Mouse (Mus musculus) limb, embryonic 10.5 days (tissue): ENCODE data around the gene Ctnnbip1. TPM values are rescaled to one million over a fixed set of nuclear protein-coding genes. Genes with fewer than 3 reads are reported as not detected.

Experiments
- DNase-seq: peaks from one replicate; pipeline ENCODE4 v3.0.0-alpha.2; 2017; ENCODE audit warnings: low spot score
- H3K27ac ChIP-seq: fragments of 300-500 bp; sonication (generic); 2 replicates; pipeline ENCODE4 v1.5.1; 2016; ENCODE audit warnings: mild to moderate bottlenecking
- H3K27me3 ChIP-seq: fragments of 300-500 bp; sonication (generic); 2 replicates; pipeline ENCODE4 v1.6.1; 2016; ENCODE audit warnings: low read depth, mild to moderate bottlenecking; ENCODE audit not compliant: poor library complexity, severe bottlenecking
- H3K36me3 ChIP-seq: fragments of 300-500 bp; sonication (generic); 2 replicates; pipeline ENCODE4 v1.6.1; 2016; ENCODE audit warnings: mild to moderate bottlenecking, moderate library complexity
- H3K4me1 ChIP-seq: fragments of 300-500 bp; sonication (generic); 2 replicates; pipeline ENCODE4 v1.6.1; 2016
- H3K4me3 ChIP-seq: fragments of 300-500 bp; sonication (generic); 2 replicates; pipeline ENCODE4 v1.5.1; 2016; ENCODE audit warnings: mild to moderate bottlenecking, moderate library complexity
- H3K9me3 ChIP-seq: fragments of 300-500 bp; sonication (generic); replicated peaks from 2 replicates; pipeline ENCODE4 v1.6.1; 2016; ENCODE audit warnings: mild to moderate bottlenecking
- WGBS: fragments of 180-500 bp; shearing (Covaris S2); methylation state at CpG from one replicate; pipeline ENCODE4 v1.1.7; 2016; 5-methylcytosine and 5-hydroxymethylcytosine counted together
- polyA plus RNA-seq: library from polyadenylated mRNA; unstranded; fragments of >200 nt; fragmentation: Nextera tagmentation; extraction: Ambion mirVana; gene quantifications from 2 replicates; pipeline ENCODE4 v1.2.1, GENCODE M21; 2016

Ctnnbip1 gene
- 67.1 and 78.4 TPM in 2 replicates for polyA plus RNA-seq

DNA sequence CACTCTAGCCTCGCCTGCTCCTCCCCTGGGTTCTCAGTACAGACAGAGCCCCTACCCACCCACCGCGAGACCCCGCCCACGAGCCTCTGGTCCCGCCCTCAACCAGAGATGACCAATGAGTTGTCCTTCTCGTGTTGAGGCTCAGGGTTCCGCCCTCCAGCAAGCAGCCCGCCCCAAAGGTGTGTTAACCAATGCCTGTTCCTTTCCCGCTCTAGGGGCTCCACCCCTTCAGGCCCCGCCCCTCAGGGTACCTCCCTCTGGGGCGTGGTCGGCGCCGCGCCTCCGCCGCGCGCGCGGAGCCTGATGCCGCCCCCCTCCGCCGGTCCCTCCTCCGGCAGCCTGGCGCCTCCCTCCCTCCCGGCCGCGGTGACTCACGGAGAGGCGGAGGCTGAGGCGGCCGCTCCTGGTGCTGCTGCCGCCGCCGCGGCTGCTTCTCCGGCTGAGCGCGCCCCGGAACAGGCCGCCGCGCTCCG lies at the start of gene Ctnnbip1:
TSS of gene Ctnnbip1 (plus strand) at position 369 of the 473 bp plus-strand sequence.
- Histone ChIP-seq H3K4me3 (peak within 1 kb of the TSS; percentile 92), H3K4me1 (peaks cover 45% of the 10 kb centered on the region), H3K27ac (peak within 1 kb of the TSS; percentile 92), H3K36me3 (0 out of 2 replicates have a peak, but pooled peaks cover 13% of the 10 kb centered on the region), H3K9me3 (no peaks in the 10 kb centered on the region), H3K27me3 (no peaks in the 10 kb centered on the region)
- WGBS, result under 1% methylated on average over 46 of the region's 46 CpGs
- peak; percentile 97 for DNase-seq

DNA sequence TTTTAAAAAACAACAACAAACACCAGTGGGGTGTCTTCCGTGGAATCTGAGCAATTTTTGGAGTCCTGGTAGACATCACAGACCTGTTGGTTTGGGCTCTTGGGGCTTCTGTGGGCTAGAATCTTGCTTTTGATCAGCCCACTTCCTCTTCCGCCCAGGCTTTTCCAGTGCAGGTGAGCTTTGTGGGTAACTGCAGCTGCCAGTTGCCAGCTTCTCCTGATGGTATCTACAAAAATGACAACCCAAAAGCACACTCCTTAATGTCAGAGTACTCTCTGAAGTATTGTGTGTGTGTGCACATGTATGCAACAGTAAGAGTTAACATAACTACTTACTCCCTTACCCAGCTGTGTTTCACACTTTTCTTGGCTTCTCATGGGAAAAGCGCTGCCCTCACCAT lies 48.5 kb upstream of the Ctnnbip1 start:
- Histone ChIP-seq H3K27me3 (no peaks in the 10 kb centered on the region), H3K27ac (no peak overlapping the region), H3K4me3 (no peak overlapping the region), H3K36me3 (peaks cover 64% of the 10 kb centered on the region), H3K9me3 (no peaks in the 10 kb centered on the region), H3K4me1 (no peaks in the 10 kb centered on the region)
- no peak for DNase-seq
- WGBS, result 94% methylated on average over 3 of the region's 3 CpGs

DNA sequence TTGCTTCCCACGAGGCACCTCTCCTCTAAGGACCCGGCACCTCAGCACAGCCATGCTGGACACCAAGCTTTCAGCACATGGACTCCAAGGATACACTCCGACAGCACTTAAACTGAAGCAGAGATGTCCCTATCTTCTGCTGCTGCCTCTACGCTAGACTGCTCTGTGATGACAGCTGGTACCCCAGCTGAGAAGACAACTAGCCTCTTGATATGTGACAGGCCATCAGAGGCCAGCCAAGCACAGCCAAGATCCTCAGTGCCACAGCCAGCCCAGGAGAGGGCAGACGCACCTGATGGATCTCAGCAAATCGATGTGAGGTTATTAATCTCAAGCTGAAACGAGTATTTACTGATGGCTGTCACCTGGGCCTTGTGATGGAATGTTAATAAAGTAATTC lies 42.9 kb upstream of the Ctnnbip1 start:
- 84% methylated on average over 7 of the region's 7 CpGs for WGBS
- H3K36me3 ChIP-seq, result peaks cover 41% of the 10 kb centered on the region
- H3K27ac ChIP-seq, result no peak overlapping the region
- no peak for DNase-seq
- no peak overlapping the region for H3K4me3 ChIP-seq
- no peaks in the 10 kb centered on the region for H3K27me3 ChIP-seq
- H3K4me1 ChIP-seq, result no peaks in the 10 kb centered on the region
- H3K9me3 ChIP-seq, result no peaks in the 10 kb centered on the region

DNA sequence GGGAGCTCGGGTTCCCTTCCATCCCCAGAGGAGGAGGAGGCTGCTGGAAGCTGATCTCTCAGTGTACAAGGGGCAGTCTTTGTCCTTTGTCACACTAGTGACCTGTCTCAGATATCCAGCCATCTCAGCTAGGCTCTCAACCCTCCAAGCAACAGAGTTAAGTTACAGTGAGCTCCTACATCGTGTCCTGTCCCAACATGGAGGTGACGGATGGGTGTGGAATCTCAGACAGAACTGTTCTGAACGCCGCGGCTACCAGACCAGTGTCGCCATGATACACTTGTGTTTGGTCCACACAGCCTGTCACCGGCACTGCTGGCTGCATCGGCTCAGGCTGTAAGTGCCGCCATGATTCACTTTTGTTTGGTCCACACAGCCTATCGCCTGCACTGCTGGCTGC lies 41.0 kb upstream of the Ctnnbip1 start, which contains the start of gene Tmem274:
TSS of gene Tmem274 (plus strand) at position 301 of the 400 bp plus-strand sequence.
- no peak within 1 kb of the TSS for H3K4me3 ChIP-seq
- DNase-seq, result no peak
- no peaks in the 10 kb centered on the region for H3K9me3 ChIP-seq
- peaks cover 30% of the 10 kb centered on the region for H3K36me3 ChIP-seq
- no peak within 1 kb of the TSS for H3K27ac ChIP-seq
- no peaks in the 10 kb centered on the region for H3K4me1 ChIP-seq
- no peaks in the 10 kb centered on the region for H3K27me3 ChIP-seq
- 84% methylated on average over 11 of the region's 11 CpGs for WGBS

DNA sequence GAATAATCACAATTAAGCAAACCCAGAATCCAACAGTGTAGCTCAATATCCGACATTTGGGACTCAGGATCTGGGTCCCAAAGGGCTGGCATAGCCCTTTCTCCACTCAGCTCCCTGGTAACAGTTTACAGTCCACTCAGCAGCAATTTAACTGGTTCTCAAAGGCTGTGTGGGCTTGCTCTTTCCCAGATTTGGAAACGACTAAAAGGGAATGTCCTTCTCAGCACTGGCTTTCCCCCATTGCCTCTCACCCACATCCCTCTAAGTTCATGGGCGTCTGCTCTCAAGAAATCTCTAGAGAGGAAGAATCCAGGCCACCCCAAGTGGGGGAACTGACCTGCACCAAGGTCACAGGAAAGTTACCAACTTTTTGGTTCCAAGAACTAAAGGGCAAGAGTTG lies 33.5 kb upstream of the Ctnnbip1 start:
- no peaks in the 10 kb centered on the region for H3K9me3 ChIP-seq
- H3K27me3 ChIP-seq, result no peaks in the 10 kb centered on the region
- peaks cover 29% of the 10 kb centered on the region for H3K36me3 ChIP-seq
- no peak for DNase-seq
- H3K27ac ChIP-seq, result peak overlapping the region; percentile 88
- H3K4me3 ChIP-seq, result peak overlapping the region; percentile 72
- peaks cover 20% of the 10 kb centered on the region for H3K4me1 ChIP-seq
- WGBS, result 58% methylated on average over 3 of the region's 3 CpGs

GRCm38 (mm10) chr4:149485053-149485824 lies 32.8 kb upstream of the Ctnnbip1 start, which contains the start of the genes Nmnat1 and Lzic:
TSS of gene Nmnat1 (minus strand) at chr4:149485202.
TSS of gene Lzic (plus strand) at chr4:149485229.
- Histone ChIP-seq H3K27ac (peak within 1 kb of the TSS; percentile 88), H3K27me3 (no peaks in the 10 kb centered on the region)
- whole genome bisulfite sequencing, result under 1% methylated on average over 60 of the region's 60 CpGs

GRCm38 (mm10) chr4:149485825-149486206 lies 32.2 kb upstream of the Ctnnbip1 start:
- DNase-seq, result peak; percentile 46
- under 1% methylated on average over 10 of the region's 10 CpGs for WGBS
- no peaks in the 10 kb centered on the region for H3K9me3 ChIP-seq
- peaks cover 20% of the 10 kb centered on the region for H3K4me1 ChIP-seq
- peak overlapping the region; percentile 88 for H3K27ac ChIP-seq
- no peaks in the 10 kb centered on the region for H3K27me3 ChIP-seq
- peak overlapping the region; percentile 72 for H3K4me3 ChIP-seq
- peaks cover 41% of the 10 kb centered on the region for H3K36me3 ChIP-seq

More at GRCm38 (mm10) chr4:149485053-149485824, 32.8 kb upstream of the Ctnnbip1 start, which contains the start of the genes Nmnat1 and Lzic:
- peak within 1 kb of the TSS; percentile 72 for H3K4me3 ChIP-seq
- no peaks in the 10 kb centered on the region for H3K9me3 ChIP-seq
- peaks cover 36% of the 10 kb centered on the region for H3K36me3 ChIP-seq
- H3K4me1 ChIP-seq, result peaks cover 20% of the 10 kb centered on the region
- peak; percentile 99 for DNase-seq

GRCm38 (mm10) chr4:149487729-149488128 lies 30.3 kb upstream of the Ctnnbip1 start:
- no peak overlapping the region for H3K4me3 ChIP-seq
- no peaks in the 10 kb centered on the region for H3K9me3 ChIP-seq
- no peak for DNase-seq
- H3K4me1 ChIP-seq, result peaks cover 20% of the 10 kb centered on the region
- H3K27ac ChIP-seq, result no peak overlapping the region
- peaks cover 59% of the 10 kb centered on the region for H3K36me3 ChIP-seq
- no peaks in the 10 kb centered on the region for H3K27me3 ChIP-seq
- whole genome bisulfite sequencing, result 97% methylated on average over 12 of the region's 12 CpGs

- Histone ChIP-seq H3K4me3 (no peak overlapping the region), H3K36me3 (peaks cover 76% of the 10 kb centered on the region), H3K4me1 (peaks cover 12% of the 10 kb centered on the region), H3K27ac (no peak overlapping the region), H3K27me3 (no peaks in the 10 kb centered on the region), H3K9me3 (no peaks in the 10 kb centered on the region)
- 95% methylated on average over 14 of the region's 14 CpGs for WGBS
- no peak for DNase-seq
Measured at GRCm38 (mm10) chr4:149489415-149490240, 28.4 kb upstream of the Ctnnbip1 start.

DNA sequence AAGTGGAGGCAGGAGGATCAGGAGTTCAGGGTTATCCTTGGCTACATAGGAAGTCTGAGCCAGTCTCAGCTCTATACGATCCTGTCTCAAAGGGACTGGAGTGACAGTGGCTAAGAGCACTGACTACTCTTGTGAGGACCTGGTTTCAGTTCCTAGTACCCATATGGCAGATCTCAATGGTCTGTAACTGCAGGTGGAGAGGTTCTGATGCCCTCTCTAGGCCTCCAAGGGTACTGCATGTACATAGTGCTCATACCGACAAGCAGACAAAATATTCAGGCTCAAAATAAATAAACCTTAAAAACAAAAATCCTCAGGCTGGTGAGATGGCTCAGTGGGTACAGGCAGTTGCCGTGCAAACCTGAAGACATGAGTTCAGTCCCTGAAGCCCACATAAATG lies 26.9 kb upstream of the Ctnnbip1 start:
- no peak overlapping the region for H3K4me3 ChIP-seq
- no peaks in the 10 kb centered on the region for H3K9me3 ChIP-seq
- H3K4me1 ChIP-seq, result peaks cover 7% of the 10 kb centered on the region
- peaks cover 90% of the 10 kb centered on the region for H3K36me3 ChIP-seq
- WGBS, result 97% methylated on average over 3 of the region's 3 CpGs
- no peaks in the 10 kb centered on the region for H3K27me3 ChIP-seq
- no peak for DNase-seq
- no peak overlapping the region for H3K27ac ChIP-seq

DNA sequence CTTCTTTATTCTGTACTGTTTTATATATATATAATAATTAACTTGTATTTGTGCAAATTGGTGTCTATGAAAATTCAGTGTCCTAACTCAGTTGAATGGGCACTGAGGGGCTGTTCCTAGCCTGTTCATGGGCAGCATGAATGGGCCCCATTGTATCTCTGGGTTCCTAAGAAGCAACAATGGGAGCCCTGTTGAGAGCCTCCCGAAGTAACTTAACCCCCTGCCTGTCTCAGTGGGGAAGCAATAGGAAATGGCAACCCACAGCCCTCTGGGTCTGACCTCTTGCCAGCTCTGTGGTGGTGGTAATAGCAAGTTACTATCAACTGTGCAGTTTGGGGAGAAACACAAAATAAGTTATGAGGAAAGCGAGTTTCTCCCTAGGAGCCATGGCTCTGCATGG lies 21.4 kb upstream of the Ctnnbip1 start:
- no peaks in the 10 kb centered on the region for H3K27me3 ChIP-seq
- WGBS, result 81% methylated on average over 2 of the region's 2 CpGs
- H3K4me3 ChIP-seq, result no peak overlapping the region
- H3K27ac ChIP-seq, result no peak overlapping the region; the same call in 1 of the 2 replicates
- H3K36me3 ChIP-seq, result peaks cover 91% of the 10 kb centered on the region
- no peaks in the 10 kb centered on the region for H3K4me1 ChIP-seq
- no peak for DNase-seq
- no peaks in the 10 kb centered on the region for H3K9me3 ChIP-seq

DNA sequence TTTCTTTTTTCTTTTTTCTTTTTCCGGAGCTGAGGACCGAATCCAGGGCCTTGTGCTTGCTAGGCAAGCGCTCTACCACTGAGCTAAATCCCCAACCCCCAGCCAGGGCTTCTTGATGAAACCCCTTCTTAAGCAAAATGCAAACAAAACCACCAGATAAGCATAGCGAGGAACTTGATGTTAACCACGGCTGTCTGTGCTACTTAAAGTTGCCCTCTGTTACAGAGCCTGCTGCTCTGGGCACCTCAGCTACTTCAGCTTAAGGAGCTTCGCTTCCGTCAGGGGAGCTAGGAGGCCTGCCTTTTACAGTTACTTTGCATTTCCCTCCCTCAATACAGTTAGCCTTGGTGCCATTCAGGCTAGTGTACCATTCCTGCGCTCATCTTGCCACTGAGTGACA lies 19.1 kb upstream of the Ctnnbip1 start:
- no peaks in the 10 kb centered on the region for H3K9me3 ChIP-seq
- DNase-seq, result no peak
- 92% methylated on average over 8 of the region's 8 CpGs for WGBS
- H3K27ac ChIP-seq, result no peak overlapping the region
- no peak overlapping the region for H3K4me3 ChIP-seq
- no peaks in the 10 kb centered on the region for H3K27me3 ChIP-seq
- H3K36me3 ChIP-seq, result peaks cover 89% of the 10 kb centered on the region
- H3K4me1 ChIP-seq, result no peaks in the 10 kb centered on the region
